Mouse (Mus musculus) stomach, embryonic 16.5 days (tissue): ENCODE data around the gene Ahcyl1. TPM values are rescaled to one million over a fixed set of nuclear protein-coding genes. Genes with fewer than 3 reads are reported as not detected.

Experiments used
- ATAC-seq: fragments of 200-750 bp; cut with Nextera tagmentation; 2 replicates; pipeline ENCODE4 v1.8.0; 2017; ENCODE audit warnings: moderate number of reproducible peaks, moderate TSS enrichment; ENCODE audit not compliant: insufficient read depth, low FRiP score
- H3K27ac ChIP-seq: fragments of 300-500 bp; sonication (generic); 2 replicates; pipeline ENCODE4 v1.5.1; 2014; ENCODE audit warnings: low read length
- H3K27me3 ChIP-seq: fragments of 300-500 bp; sonication (generic); 2 replicates; pipeline ENCODE4 v1.6.1; 2014; ENCODE audit warnings: low read length, control low read depth, mixed read lengths; ENCODE audit not compliant: control insufficient read depth, insufficient read depth
- H3K36me3 ChIP-seq: fragments of 300-500 bp; sonication (generic); 2 replicates; pipeline ENCODE4 v1.6.1; 2014; ENCODE audit warnings: low read length; ENCODE audit not compliant: control insufficient read depth, insufficient read depth
- H3K4me1 ChIP-seq: fragments of 300-500 bp; sonication (generic); 2 replicates; pipeline ENCODE4 v1.6.1; 2014; ENCODE audit warnings: low read length, control low read depth, mixed read lengths; ENCODE audit not compliant: control insufficient read depth, insufficient read depth
- H3K4me2 ChIP-seq: fragments of 300-500 bp; sonication (generic); 2 replicates; pipeline ENCODE4 v1.6.1; 2014; ENCODE audit warnings: low read depth, low read length, mixed read lengths
- H3K4me3 ChIP-seq: fragments of 300-500 bp; sonication (generic); replicated peaks from 2 replicates; pipeline ENCODE4 v1.5.1; 2014; ENCODE audit warnings: mild to moderate bottlenecking, low read length
- H3K9ac ChIP-seq: fragments of 300-500 bp; sonication (generic); 2 replicates; pipeline ENCODE4 v1.6.1; 2014; ENCODE audit warnings: low read length
- H3K9me3 ChIP-seq: fragments of 300-500 bp; sonication (generic); replicated peaks from 2 replicates; pipeline ENCODE4 v1.6.1; 2016; ENCODE audit warnings: low read length, control low read depth; ENCODE audit not compliant: control insufficient read depth
- WGBS: fragments of 180-500 bp; shearing (Covaris S2); extraction: QIAGEN DNeasy Blood & Tissue Kit; methylation state at CpG from one replicate; pipeline ENCODE4 v1.1.7; 2014; 5-methylcytosine and 5-hydroxymethylcytosine counted together
- polyA plus RNA-seq: library from polyadenylated mRNA; unstranded; fragments of >200 nt; fragmentation: Nextera tagmentation; extraction: Ambion mirVana; gene quantifications from 2 replicates; pipeline ENCODE4 v1.2.1, GENCODE M21; 2015

Gene Ahcyl1
- polyA plus RNA-seq, 1 experiment from 2014 or later = 71.2 TPM

DNA sequence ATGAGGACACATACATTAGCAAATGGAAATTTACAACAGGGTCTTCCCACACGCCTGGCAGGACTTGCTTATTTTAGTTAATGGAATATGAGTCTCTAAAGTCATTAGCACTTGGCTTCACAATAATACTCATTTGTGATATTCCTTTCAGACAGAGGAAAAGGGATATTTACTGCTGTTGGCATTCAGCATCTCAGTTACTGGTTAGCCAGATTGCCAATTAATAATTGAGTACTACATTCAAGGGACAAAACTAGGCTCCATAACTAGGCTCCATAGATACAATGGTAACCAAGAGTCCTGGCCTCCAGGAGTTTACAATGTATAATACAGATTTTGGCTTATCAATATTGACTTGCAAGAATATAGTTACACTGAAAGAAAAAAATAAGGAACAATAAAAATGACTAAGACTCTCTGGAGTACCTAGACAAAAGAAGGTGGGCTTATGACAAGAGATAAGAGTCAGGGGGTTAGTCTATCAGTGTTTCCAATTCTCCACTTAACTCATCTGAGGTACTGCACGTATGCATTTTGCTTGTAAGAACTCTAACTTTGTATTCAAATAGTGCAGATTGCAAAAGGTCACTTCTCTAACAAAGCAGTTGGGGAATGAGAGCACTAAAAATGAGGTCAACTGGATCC is 2.0 kb downstream of the Ahcyl1 start:
- peak overlapping the region; percentile 95 for H3K9ac ChIP-seq
- whole genome bisulfite sequencing = 42% methylated on average over 2 of the region's 2 CpGs

DNA sequence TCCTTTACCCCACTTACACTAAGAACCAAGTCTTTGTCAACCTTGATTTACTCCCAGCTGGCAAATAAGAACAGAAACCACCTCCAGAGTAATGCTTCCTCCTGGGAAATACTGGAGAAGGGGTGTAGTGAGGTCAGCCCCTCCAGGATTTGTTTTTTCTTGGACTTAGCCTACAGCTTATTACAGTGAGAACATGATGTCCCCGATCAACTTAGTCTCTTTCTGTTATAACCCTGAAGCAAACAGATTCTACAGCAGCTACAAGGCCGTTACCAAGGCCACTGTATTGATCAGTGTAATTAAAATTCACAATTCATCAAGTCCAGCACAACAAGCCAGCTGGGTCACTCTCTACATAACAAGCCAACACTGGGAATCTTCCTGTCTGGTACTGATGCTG is 6.0 kb downstream of the Ahcyl1 start:
- 63% methylated on average over 2 of the region's 2 CpGs for WGBS
- Histone ChIP-seq H3K27me3 (no peaks in the 10 kb centered on the region), H3K27ac (peak overlapping the region; percentile 57; the same call in 1 of the 2 replicates), H3K4me1 (peaks cover 40% of the 10 kb centered on the region), H3K9me3 (no peaks in the 10 kb centered on the region), H3K36me3 (no peaks in the 10 kb centered on the region), H3K9ac (no peak overlapping the region), H3K4me2 (no peak overlapping the region), H3K4me3 (no peak overlapping the region)
- no peak for ATAC-seq

More for the DNA sequence above, 2.0 kb downstream of the Ahcyl1 start:
- Histone ChIP-seq H3K9me3 (no peaks in the 10 kb centered on the region), H3K4me3 (peak overlapping the region; percentile 94), H3K4me1 (peaks cover 32% of the 10 kb centered on the region), H3K36me3 (no peaks in the 10 kb centered on the region), H3K4me2 (peak overlapping the region; percentile 92), H3K27ac (no peak overlapping the region), H3K27me3 (no peaks in the 10 kb centered on the region)
- ATAC-seq = no peak

DNA sequence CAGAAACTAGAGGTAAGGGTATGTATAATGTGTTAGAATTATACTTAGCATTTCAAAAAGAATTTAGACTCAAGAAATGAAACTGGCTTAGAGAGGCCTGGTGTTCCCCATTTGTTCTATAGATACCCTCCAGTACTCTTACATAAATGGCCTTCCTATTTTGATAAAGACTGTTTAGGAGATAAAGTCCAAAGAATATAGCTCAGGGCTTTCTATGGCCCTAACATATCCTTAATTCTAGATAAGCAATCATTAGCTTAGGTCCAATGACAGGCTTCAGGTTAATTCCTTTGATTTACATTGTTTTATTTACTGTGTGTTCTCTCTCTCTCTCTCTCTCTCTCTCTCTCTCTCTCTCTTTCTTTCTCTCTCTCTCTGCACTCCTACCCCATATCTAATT is 7.1 kb downstream of the Ahcyl1 start:
- ATAC-seq = no peak
- Histone ChIP-seq H3K27me3 (no peaks in the 10 kb centered on the region), H3K9ac (no peak overlapping the region), H3K4me3 (no peak overlapping the region), H3K27ac (no peak overlapping the region), H3K36me3 (no peaks in the 10 kb centered on the region), H3K4me2 (no peak overlapping the region), H3K9me3 (no peaks in the 10 kb centered on the region), H3K4me1 (peaks cover 29% of the 10 kb centered on the region)

DNA sequence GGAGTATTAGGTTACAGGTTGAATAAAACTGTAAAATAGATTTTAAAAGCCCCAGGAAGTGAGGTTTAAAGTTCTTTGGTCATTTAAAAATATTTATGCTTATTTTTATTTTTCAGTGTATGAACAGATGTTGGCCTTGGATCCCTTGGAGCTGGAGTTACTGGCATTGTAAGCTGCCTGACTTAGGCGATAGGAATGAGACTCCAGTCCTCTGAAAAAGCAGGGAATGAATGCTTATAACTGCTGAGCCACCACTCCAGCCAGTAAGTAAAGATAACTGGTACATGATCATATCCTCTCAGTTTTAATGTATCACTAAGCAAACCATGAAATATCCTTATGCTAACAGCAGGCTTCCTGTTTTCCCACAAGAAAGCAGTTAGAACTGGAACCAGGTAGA is 8.1 kb downstream of the Ahcyl1 start:
- H3K27ac ChIP-seq = no peak overlapping the region

DNA sequence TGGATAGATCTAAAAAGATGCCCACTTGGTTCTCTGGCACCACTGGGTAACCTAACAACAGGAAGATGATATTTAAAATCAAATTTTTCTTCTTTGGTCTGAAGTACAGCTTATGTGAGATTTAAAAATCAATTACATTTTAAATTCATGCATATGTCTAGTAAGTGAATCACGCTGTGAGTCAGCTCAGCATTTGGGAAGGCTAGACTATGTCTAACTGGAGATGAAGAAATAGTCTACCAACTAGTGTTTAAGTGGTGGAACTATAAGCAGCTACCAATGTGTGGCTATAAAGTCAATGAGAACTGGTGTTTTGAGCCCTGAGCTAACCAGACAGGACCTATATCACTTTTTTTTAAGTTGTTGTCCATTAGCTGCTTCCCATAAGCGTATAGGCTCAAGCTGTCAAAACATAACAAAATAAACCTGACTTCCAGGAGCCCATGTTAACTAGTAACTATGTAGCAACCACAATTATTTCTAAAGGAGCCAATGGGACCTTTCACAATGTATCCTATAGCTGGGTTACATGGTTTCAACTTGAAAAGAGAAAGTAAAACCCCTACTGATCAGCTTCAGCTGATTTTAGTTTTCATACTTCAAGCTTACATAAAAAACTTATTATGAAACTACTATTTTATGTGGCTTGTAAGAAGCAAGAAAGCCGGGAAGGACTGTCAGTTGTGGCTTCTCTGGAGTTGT is 9.9 kb downstream of the Ahcyl1 start:
- Histone ChIP-seq H3K4me2 (no peak overlapping the region), H3K27ac (no peak overlapping the region), H3K27me3 (no peaks in the 10 kb centered on the region), H3K9me3 (no peaks in the 10 kb centered on the region), H3K4me3 (no peak overlapping the region), H3K36me3 (no peaks in the 10 kb centered on the region), H3K4me1 (peaks cover 27% of the 10 kb centered on the region), H3K9ac (no peak overlapping the region)
- no peak for ATAC-seq
- WGBS = 86% methylated on average over 3 of the region's 3 CpGs

More for the DNA sequence above, 8.1 kb downstream of the Ahcyl1 start:
- no peaks in the 10 kb centered on the region for H3K36me3 ChIP-seq
- ATAC-seq = no peak
- no peak overlapping the region for H3K9ac ChIP-seq
- H3K4me2 ChIP-seq = no peak overlapping the region
- WGBS = 47% methylated on average over 1 of the region's 1 CpGs
- H3K9me3 ChIP-seq = no peaks in the 10 kb centered on the region
- no peak overlapping the region for H3K4me3 ChIP-seq
- peaks cover 23% of the 10 kb centered on the region for H3K4me1 ChIP-seq
- no peaks in the 10 kb centered on the region for H3K27me3 ChIP-seq

DNA sequence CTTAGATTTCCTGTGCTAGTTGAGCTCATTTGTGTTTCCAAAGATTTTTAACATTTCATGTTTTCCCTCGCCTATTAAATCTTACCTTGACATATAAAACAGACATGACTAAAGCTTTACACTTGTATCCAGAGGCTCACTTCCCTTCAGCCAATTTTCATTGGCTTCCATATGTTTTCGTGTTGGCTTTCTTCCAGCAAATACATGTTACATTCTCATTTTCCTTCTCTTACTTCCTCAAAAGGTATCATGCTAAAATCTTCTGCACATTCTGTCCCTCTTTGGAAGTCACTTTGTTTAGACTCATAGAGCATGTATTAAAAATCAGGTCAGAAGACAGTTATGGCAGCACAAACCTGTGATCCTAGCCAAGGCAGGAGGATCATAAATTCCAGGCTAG is 10.7 kb downstream of the Ahcyl1 start:
- Histone ChIP-seq H3K4me1 (peaks cover 28% of the 10 kb centered on the region), H3K27me3 (no peaks in the 10 kb centered on the region), H3K4me3 (no peak overlapping the region), H3K9me3 (no peaks in the 10 kb centered on the region), H3K4me2 (no peak overlapping the region), H3K9ac (no peak overlapping the region), H3K27ac (no peak overlapping the region), H3K36me3 (no peaks in the 10 kb centered on the region)
- 68% methylated on average over 2 of the region's 2 CpGs for WGBS
- ATAC-seq = no peak

DNA sequence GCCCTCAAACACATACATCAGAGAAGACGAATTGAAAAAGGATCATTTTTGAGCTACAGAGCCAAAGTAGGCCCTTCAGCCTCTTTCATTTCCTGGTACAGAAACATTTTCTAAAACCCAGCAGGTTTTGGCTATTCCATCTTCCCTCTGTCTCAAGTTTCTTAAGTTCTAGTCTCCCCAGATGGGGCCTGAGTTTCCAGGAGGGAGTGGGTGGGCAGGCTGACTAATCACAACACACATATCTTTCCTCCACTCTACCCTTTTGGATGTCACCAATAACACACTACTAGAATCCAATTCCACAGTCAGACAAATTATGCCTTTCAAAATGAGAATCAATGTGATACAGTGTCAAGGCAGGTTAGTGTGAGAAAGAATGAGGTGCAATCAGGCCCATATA is 12.8 kb downstream of the Ahcyl1 start:
- H3K4me3 ChIP-seq = no peak overlapping the region
- H3K4me2 ChIP-seq = no peak overlapping the region
- H3K27me3 ChIP-seq = no peaks in the 10 kb centered on the region
- H3K9me3 ChIP-seq = no peaks in the 10 kb centered on the region
- WGBS = 82% methylated on average over 1 of the region's 1 CpGs
- no peak overlapping the region for H3K27ac ChIP-seq
- H3K9ac ChIP-seq = no peak overlapping the region
- no peak for ATAC-seq
- peaks cover 27% of the 10 kb centered on the region for H3K4me1 ChIP-seq
- H3K36me3 ChIP-seq = no peaks in the 10 kb centered on the region

DNA sequence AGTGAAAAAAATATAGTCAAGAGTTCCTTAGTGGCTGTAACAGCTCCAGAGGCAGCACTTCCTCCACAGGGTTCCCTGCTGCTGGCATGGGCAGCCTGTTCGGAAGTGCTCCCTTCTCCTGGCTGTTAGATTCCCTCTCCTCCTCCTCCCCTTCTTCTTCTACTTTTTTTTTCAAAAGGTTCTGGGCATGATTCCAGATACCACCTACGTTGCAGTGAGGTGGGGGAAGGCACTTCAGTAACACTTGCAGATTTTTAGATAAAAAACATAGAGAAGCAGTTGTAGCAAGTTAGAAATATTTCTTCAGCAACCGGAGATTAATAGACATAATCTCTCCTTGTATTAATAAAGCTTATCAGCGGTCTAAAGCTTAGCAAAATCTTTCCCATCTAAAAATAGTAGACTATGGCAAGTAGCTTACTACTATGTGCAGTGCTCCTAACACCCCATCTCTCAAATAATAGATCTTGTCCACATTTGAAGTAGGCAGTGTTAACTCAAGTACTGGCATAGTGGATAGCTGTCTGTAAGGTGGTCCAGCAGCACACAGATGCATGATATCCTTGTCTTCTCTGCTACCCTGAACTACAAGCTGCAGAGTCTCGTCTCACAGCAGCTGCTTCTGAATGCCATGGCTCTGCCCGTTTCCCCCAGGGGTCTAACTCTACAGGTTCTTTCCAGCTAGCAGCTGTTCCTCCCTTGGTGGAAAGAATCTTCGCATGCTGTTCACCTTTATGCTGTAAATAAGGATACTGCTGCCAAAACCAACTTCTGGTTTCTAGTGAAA is 15.4 kb downstream of the Ahcyl1 start:
- Histone ChIP-seq H3K4me3 (no peak overlapping the region), H3K27ac (peak overlapping the region; percentile 76), H3K9ac (no peak overlapping the region), H3K36me3 (no peaks in the 10 kb centered on the region), H3K27me3 (no peaks in the 10 kb centered on the region), H3K4me2 (peak overlapping the region; percentile 24; the same call in 1 of the 2 replicates), H3K4me1 (peaks cover 20% of the 10 kb centered on the region), H3K9me3 (no peaks in the 10 kb centered on the region)
- 21% methylated on average over 7 of the region's 7 CpGs for WGBS
- peak; percentile 56; the same call in 1 of the 2 replicates for ATAC-seq

DNA sequence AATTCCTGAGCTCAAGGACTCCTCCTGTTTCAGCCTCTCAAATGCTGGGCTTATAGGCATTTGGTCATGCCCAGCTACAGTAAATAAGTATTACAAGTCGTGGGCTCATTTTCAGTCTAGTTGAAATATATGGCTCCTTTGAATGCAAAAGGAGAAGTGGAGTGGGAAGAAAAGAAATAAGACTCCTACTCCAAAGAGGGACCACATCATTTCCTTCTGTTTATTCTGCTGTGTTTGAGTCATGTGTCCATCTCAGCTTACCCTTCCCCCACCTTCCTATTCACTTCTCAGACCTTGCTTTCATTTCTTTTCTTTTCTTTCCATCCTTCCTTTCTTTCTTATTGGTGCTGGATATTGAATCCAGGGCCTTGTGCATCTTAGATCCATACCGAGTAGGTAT is 24.9 kb downstream of the Ahcyl1 start:
- no peaks in the 10 kb centered on the region for H3K27me3 ChIP-seq
- WGBS = 79% methylated on average over 2 of the region's 2 CpGs
- H3K4me1 ChIP-seq = no peaks in the 10 kb centered on the region
- H3K4me2 ChIP-seq = no peak overlapping the region
- no peak overlapping the region for H3K27ac ChIP-seq
- no peaks in the 10 kb centered on the region for H3K9me3 ChIP-seq
- H3K4me3 ChIP-seq = no peak overlapping the region
- no peak for ATAC-seq
- H3K9ac ChIP-seq = no peak overlapping the region
- H3K36me3 ChIP-seq = peaks cover 22% of the 10 kb centered on the region
